Mouse (Mus musculus): ENCODE results near the gene Gm20388.
"Not testable (repeated sequence)": the region's sequence is repeated elsewhere in the genome, so short reads cannot be mapped to it uniquely, and the experiment has no call there.

Gm20388 gene

DNA sequence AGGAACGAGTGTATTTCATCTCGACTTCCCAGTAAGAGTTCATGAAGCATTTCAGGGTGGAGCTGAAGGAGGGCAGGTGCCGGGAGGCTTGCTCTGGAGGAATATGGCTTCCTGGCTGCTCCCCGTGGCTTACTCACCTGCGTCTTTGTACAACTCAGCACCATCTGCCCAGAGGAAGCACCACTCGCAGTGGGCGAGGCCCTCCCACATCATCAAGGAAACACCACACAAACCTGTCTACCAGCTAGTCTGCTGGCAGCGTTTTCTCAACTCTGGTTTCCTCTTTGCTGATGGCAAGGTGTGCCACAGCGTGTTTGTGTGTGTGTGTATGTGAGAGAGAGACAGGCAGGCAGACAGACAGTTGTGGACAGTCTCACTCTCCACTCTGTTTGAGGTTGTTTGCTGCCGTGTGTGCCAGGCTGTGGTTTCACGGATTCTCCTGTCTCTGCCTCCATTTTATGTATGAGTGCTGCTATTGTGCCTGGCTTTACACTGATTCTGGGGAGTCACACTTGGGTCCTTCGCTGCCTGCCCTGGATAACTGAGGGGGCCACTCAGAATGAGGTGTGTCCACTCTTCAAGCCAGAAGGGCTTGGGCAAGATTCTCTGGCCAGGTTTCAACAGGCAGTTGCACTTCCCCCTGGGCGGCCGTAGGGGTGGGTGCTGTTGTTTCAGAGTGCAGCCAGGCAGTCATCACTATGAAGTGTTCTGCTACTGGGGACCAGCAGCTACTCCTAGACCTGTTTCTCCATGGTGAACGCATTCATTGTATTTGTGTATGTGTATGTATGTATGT, 3580.8 kb downstream of the Gm20388 start:
- DNase-seq = peak; percentile 43

- DNase-seq = no peak
These were observed 3582.3 kb downstream of the Gm20388 start for GRCm38 (mm10) chr8:123492898-123493297.

DNA sequence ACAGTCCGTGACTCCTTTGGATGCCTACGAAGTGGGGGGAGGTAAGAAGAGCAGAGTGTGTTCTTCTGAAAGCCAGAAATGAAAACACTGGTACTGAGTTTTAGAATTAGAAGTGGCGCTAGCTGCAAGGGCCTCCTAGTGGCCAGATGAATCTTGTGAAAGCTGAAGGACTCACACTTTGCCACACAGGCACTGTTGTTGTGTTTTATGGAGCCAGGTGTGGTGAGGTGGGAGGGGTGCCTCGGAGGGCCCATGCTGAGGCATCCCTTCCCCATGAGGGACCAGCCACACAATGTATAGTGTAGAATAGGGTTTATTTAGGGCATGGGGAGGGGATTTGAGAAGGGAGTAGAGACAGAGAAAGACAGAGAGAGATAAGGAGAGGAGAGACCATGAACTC, 3587.1 kb downstream of the Gm20388 start:
- DNase-seq = no peak

DNA sequence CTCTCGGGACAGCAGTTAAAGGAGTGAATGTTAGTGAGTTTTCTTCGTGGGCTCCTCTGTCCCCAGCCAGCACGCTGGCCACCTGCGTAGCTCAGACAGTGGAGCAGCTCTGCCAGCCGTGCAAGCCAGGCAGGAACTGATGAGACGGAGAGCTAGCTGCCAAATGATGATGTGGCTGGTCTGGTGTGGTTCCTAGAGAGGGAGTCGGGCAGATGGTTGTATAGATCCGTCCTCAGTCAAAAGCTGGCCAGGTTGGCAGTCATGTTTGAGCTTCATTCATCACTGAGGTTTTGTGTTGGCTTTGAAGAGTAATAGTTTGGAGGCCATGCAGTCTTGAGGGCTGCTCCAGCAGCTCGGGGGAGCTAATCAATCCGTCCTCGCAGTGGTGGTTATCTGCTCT, 3588.3 kb downstream of the Gm20388 start:
- no peak for DNase-seq

DNA sequence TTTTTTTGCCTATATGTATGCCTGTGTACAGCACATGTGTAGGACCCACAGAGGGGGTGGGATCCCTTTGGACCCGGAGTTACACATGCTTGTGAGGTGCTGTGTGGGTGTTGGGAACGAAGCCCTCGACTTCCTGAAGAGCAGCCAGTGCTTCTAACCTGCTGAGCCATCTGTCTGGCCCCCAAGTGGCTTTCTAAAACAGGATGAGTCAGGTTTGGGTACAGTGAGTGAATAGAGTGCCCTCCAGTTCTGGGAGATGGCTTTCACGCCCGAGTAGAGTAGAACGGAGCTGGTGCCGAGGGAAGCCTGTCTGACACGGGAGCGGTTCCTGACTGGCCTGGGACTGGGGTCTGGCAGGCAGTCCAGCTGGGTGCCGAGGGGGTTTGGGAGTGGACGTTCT, 3588.9 kb downstream of the Gm20388 start:
- no peak for DNase-seq

- peak; percentile 17 for DNase-seq
These were observed 3591.6 kb downstream of the Gm20388 start for GRCm38 (mm10) chr8:123502192-123502591.

- no peak for DNase-seq
These were observed 3593.3 kb downstream of the Gm20388 start for GRCm38 (mm10) chr8:123503801-123504467.

GRCm38 (mm10) chr8:123504591-123505195, 3594.1 kb downstream of the Gm20388 start:
- no peak for DNase-seq

DNA sequence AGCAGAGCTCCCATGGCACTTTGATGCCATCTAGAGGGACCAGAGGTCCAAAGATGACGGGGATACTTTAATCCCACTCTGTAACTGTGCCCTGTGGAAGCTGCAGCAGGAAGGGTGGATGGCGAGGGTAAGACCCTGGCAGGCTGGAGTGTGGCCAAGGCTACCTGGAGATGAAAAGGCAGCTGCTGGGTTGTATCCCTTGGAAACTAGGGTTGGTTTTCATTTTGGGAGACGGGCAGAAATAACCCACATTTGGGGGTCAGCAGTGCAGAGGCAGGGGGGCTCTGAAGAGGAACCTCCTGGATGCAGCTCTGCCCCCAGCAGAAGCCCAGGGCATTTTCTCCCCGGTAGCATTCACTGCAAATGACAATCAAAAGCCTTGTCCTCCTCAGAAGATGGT, 3594.6 kb downstream of the Gm20388 start:
- no peak for DNase-seq

GRCm38 (mm10) chr8:123505695-123506094, 3595.1 kb downstream of the Gm20388 start:
- no peak for DNase-seq

DNA sequence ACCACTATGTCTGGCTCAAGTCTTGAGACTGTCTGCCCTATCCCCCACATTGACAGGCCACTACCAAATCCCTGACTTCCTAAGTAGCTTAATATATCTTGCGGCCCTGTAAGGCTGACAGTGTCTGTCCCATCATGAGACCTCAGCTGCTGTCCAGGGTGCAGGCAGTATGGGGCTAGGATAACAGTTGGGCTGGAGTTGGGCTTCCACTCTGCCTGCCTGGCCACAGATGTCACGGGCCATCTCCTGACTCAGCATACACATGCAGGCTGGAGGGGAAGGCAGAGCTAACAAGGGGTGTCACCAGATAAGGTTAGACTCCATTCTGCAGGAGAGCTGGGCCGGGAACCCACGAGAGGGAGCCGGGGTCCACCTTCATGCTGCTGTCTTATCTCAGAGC, 3596.5 kb downstream of the Gm20388 start:
- no peak for DNase-seq

DNA sequence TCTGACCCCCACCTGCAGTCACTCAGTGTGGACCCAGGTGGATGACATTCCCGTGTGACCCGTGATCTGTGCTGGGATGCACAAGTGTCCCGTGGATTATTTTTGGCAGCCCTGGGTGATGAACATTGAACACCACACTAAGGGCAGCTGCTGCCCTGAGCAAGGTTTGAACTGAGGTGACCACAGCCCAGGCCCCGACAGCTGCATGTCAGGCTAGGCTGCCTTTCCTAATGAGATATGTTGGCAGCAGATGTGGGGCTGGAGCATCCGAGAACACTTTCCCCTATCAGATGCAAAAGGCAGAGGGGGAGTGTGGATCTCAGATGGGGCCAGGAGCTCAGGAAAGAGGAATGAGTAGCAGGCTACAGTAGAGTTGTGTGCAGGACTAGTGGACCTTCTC, 3600.2 kb downstream of the Gm20388 start:
- no peak for DNase-seq

- DNase-seq = no peak
These were observed 3603.5 kb downstream of the Gm20388 start for GRCm38 (mm10) chr8:123514136-123514535.

- peak; percentile 46 for DNase-seq
These were observed 3604.3 kb downstream of the Gm20388 start, which contains the start of gene Dbndd1 for GRCm38 (mm10) chr8:123514781-123515539. TSS of gene Dbndd1 (minus strand) at chr8:123515463.

DNA sequence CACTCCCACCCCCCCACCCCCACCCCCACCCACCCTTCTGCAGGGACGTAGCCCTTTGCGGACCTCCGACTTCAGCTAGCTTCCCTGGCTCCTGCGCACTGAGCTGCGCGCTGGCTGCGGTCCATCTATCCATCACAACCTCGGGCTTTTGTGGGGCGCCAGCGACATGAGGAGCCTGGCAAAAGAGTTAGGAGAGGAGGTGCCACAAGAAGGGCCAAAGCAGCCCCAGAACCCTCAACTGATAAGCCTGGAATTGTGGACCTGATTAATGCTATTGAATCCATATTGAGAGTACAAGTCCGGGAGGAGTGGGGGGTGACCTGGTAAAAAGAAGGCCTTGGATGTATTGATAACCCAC, 3604.9 kb downstream of the Gm20388 start:
- no peak for DNase-seq

GRCm38 (mm10) chr8:123516596-123516995, 3606.0 kb downstream of the Gm20388 start:
- DNase-seq = no peak

DNA sequence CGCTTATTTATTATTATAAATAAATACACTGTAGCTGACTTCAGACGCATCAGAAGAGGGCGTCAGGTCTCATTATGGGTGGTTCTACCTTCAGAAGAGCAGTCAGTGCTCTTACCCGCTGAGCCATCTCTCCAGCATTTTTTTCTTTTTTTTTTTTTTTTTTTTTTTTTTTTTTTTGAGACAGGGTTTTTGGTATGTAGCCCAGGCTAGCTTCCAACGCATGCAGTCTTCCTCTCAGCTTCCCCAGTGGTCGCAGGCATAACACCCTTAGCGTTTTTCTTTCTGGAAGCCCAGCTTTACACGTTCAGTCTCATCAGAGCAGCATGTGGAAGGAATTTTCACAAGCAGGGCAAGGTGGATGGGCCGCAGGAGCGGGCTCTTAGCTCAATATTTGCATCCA, 3607.5 kb downstream of the Gm20388 start:
- DNase-seq = no peak

GRCm38 (mm10) chr8:123518667-123519066, 3608.0 kb downstream of the Gm20388 start, which contains the start of gene Gas8:
TSS of gene Gas8 (plus strand) at chr8:123518834.
- peak; percentile 94 for DNase-seq

DNA sequence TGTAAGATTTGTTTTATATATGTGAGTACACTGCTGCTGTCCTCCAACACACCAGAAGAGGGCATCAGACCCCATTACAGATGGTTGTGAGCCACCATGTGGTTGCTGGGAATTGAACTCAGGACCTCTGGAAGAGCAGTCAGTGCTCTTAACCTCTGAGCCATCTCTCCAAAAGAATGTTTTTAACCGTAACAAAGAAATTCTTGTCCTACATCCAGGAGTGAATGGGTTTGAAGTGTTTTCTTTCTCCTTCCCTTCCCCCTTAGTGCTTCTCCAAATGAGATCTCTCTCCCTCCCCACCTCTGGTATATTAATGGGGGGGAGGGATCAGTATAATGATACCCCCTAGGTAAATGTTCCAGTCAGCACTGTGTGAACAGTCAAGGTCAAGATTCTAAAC, 3609.4 kb downstream of the Gm20388 start:
- DNase-seq = not testable (repeated sequence)

GRCm38 (mm10) chr8:123527720-123528489, 3617.3 kb downstream of the Gm20388 start:
- no peak for DNase-seq

DNA sequence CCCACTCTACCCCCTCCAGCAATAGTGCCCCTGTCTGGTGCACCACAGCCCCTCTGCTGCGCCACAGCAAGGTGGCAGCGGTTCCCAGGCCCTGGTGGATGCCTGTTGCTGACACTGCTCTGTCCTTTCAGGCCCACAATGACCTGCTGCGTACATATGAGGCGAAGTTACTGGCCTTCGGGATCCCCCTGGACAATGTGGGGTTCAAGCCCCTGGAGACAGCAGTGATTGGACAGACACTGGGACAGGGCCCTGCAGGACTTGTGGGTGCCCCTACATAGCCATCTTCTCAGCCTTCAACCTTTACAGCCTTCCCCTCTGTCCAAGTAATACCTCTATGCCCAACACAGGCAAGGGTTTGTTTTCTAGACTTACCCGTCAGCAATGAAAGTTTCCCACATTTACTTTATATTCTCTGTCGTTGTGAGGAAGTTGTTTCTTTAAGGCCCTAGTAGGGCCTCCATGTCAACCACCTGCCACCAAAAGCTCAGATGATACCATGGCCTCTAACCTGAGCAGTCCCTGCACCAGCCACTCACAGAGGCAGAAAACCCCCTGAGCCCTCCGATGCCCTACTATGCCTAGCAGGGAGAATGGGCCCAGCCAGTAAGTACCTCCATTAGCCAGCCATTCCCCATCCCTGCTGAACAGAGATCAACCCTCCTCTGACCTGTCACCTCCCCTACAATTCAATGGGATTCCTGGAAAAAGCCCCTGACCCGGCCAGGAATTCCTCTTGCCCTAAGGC, 3625.8 kb downstream of the Gm20388 start:
- DNase-seq = no peak

DNA sequence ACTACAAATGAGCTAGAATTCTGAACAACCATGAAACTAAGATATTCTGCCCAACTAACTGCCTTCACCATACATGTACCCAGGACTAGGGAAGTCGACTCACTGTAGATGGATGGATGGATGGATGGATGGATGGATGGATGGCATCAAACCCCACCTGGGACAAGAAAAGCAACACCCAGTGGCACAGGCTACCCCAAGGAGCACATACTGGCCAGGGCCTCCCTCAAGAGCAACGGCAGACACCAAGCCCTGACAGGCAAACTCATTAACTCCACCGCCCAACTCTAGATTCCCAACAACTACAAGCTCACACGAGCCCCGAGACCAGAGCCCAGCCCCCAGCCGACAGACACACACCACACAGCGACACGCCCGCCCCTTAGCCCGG, 3626.3 kb downstream of the Gm20388 start:
- no peak for DNase-seq
